Mouse (Mus musculus): ENCODE measurements around the gene Duxf3. TPM values are rescaled to one million over a fixed set of nuclear protein-coding genes. Genes with fewer than 3 reads are reported as not detected.
A peak's percentile ranks its signal among the peaks of the same experiment; 100 is the strongest.
"Not testable (repeated sequence)": the region's sequence is repeated elsewhere in the genome, so short reads cannot be mapped to it uniquely, and the experiment has no call there.

The Duxf3 gene
- total RNA-seq, 1 experiment: 2.7 TPM

GRCm38 (mm10) chr10:58223972-58224805, 8.3 kb downstream of the Duxf3 start:
- H3K36me3 ChIP-seq (ENCODE audit: control insufficient read depth, insufficient read depth, low read length, poor library complexity, severe bottlenecking); H3K4me1 ChIP-seq (ENCODE audit: control insufficient read depth in 2 of 2, insufficient read depth in 2 of 2, low read length in 2 of 2, poor library complexity in 1 of 2); in situ Hi-C loops (cut with MboI; ENCODE audit: low sequenced_read_pairs in 2 of 2, unreplicated experiment in 2 of 2); H3K9ac ChIP-seq (ENCODE audit: insufficient read depth, low read depth, low read length, poor library complexity, severe bottlenecking); H3K9me3 ChIP-seq (ENCODE audit: control insufficient read depth, insufficient read depth, low read depth, low read length); H3K4me3 ChIP-seq (ENCODE audit: insufficient read depth in 1 of 2, low read depth in 1 of 2, low read length in 2 of 2, poor library complexity in 1 of 2, severe bottlenecking in 1 of 2); H3K27ac ChIP-seq (ENCODE audit: insufficient read depth, low read depth, low read length, poor library complexity, severe bottlenecking); DNase-seq (ENCODE audit: low read depth, low spot score): not testable (repeated sequence)
- 0 out of 2 replicates have a peak, but pooled peaks have one; percentile 26 for TF ChIP-seq HCFC1 (IDR thresholded peaks at IDR 0.05; ENCODE audit: borderline replicate concordance, insufficient read depth, low read length)

- H3K9me3 ChIP-seq (ENCODE audit: control insufficient read depth, insufficient read depth, low read depth, low read length); H3K4me1 ChIP-seq (ENCODE audit: control insufficient read depth in 2 of 2, insufficient read depth in 2 of 2, low read length in 2 of 2, poor library complexity in 1 of 2); H3K36me3 ChIP-seq (ENCODE audit: control insufficient read depth, insufficient read depth, low read length, poor library complexity, severe bottlenecking); in situ Hi-C loops (cut with MboI; ENCODE audit: low sequenced_read_pairs in 2 of 2, unreplicated experiment in 2 of 2); DNase-seq (ENCODE audit: low read depth, low spot score); H3K4me3 ChIP-seq (ENCODE audit: insufficient read depth in 1 of 2, low read depth in 1 of 2, low read length in 2 of 2, poor library complexity in 1 of 2, severe bottlenecking in 1 of 2); H3K27ac ChIP-seq (ENCODE audit: insufficient read depth, low read depth, low read length, poor library complexity, severe bottlenecking); H3K9ac ChIP-seq (ENCODE audit: insufficient read depth, low read depth, low read length, poor library complexity, severe bottlenecking): not testable (repeated sequence)
Observed at GRCm38 (mm10) chr10:58223161-58223560, 9.3 kb downstream of the Duxf3 start.

GRCm38 (mm10) chr10:58221571-58221970, 10.9 kb downstream of the Duxf3 start:
- H3K36me3 ChIP-seq (ENCODE audit: control insufficient read depth, insufficient read depth, low read length, poor library complexity, severe bottlenecking); DNase-seq (ENCODE audit: low read depth, low spot score); H3K4me1 ChIP-seq (ENCODE audit: control insufficient read depth in 2 of 2, insufficient read depth in 2 of 2, low read length in 2 of 2, poor library complexity in 1 of 2); H3K9ac ChIP-seq (ENCODE audit: insufficient read depth, low read depth, low read length, poor library complexity, severe bottlenecking); H3K9me3 ChIP-seq (ENCODE audit: control insufficient read depth, insufficient read depth, low read depth, low read length); in situ Hi-C loops (cut with MboI; ENCODE audit: low sequenced_read_pairs in 2 of 2, unreplicated experiment in 2 of 2); H3K27ac ChIP-seq (ENCODE audit: insufficient read depth, low read depth, low read length, poor library complexity, severe bottlenecking); H3K4me3 ChIP-seq (ENCODE audit: insufficient read depth in 1 of 2, low read depth in 1 of 2, low read length in 2 of 2, poor library complexity in 1 of 2, severe bottlenecking in 1 of 2): not testable (repeated sequence)

GRCm38 (mm10) chr10:58220726-58221125, 11.7 kb downstream of the Duxf3 start:
- Histone ChIP-seq H3K27ac (ENCODE audit: insufficient read depth, low read depth, low read length, poor library complexity, severe bottlenecking) (no peak overlapping the region), H3K4me3 (ENCODE audit: insufficient read depth in 1 of 2, low read depth in 1 of 2, low read length in 2 of 2, poor library complexity in 1 of 2, severe bottlenecking in 1 of 2) (no peak overlapping the region), H3K9me3 (ENCODE audit: control insufficient read depth, insufficient read depth, low read depth, low read length) (no peaks in the 10 kb centered on the region), H3K36me3 (ENCODE audit: control insufficient read depth, insufficient read depth, low read length, poor library complexity, severe bottlenecking) (no peaks in the 10 kb centered on the region), H3K4me1 (ENCODE audit: control insufficient read depth in 2 of 2, insufficient read depth in 2 of 2, low read length in 2 of 2, poor library complexity in 1 of 2) (no peaks in the 10 kb centered on the region), H3K9ac (ENCODE audit: insufficient read depth, low read depth, low read length, poor library complexity, severe bottlenecking) (no peak overlapping the region)
- no peak for DNase-seq (ENCODE audit: low read depth, low spot score)
- in situ Hi-C loops (cut with MboI; ENCODE audit: low sequenced_read_pairs in 2 of 2, unreplicated experiment in 2 of 2): no loop called here
- no peak for TF ChIP-seq CHD2 (IDR thresholded peaks at IDR 0.05; ENCODE audit: low read depth, low read length)
- TF ChIP-seq ZC3H11A (IDR thresholded peaks at IDR 0.05; ENCODE audit: borderline replicate concordance, low read depth, low read length): no peak
- no peak for TF ChIP-seq ZNF384 (IDR thresholded peaks at IDR 0.05; ENCODE audit: low read depth, low read length)
- TF ChIP-seq HCFC1 (IDR thresholded peaks at IDR 0.05; ENCODE audit: borderline replicate concordance, insufficient read depth, low read length): no peak
- no peak for TF ChIP-seq MAFK (IDR thresholded peaks at IDR 0.05; ENCODE audit: insufficient read depth, low read depth, low read length)

GRCm38 (mm10) chr10:58217366-58217765, 15.1 kb downstream of the Duxf3 start:
- no peak overlapping the region for H3K4me3 ChIP-seq (ENCODE audit: insufficient read depth in 1 of 2, low read depth in 1 of 2, low read length in 2 of 2, poor library complexity in 1 of 2, severe bottlenecking in 1 of 2)
- no peak for DNase-seq (ENCODE audit: low read depth, low spot score)
- H3K4me1 ChIP-seq (ENCODE audit: control insufficient read depth in 2 of 2, insufficient read depth in 2 of 2, low read length in 2 of 2, poor library complexity in 1 of 2): no peaks in the 10 kb centered on the region
- in situ Hi-C loops (cut with MboI; ENCODE audit: low sequenced_read_pairs in 2 of 2, unreplicated experiment in 2 of 2): no loop called here
- no peak overlapping the region for H3K9ac ChIP-seq (ENCODE audit: insufficient read depth, low read depth, low read length, poor library complexity, severe bottlenecking)
- no peaks in the 10 kb centered on the region for H3K36me3 ChIP-seq (ENCODE audit: control insufficient read depth, insufficient read depth, low read length, poor library complexity, severe bottlenecking)
- no peak overlapping the region for H3K27ac ChIP-seq (ENCODE audit: insufficient read depth, low read depth, low read length, poor library complexity, severe bottlenecking)
- TF ChIP-seq HCFC1 (IDR thresholded peaks at IDR 0.05; ENCODE audit: borderline replicate concordance, insufficient read depth, low read length): no peak
- no peak for TF ChIP-seq ZC3H11A (IDR thresholded peaks at IDR 0.05; ENCODE audit: borderline replicate concordance, low read depth, low read length)
- no peak for TF ChIP-seq ZNF384 (IDR thresholded peaks at IDR 0.05; ENCODE audit: low read depth, low read length)
- no peak for TF ChIP-seq CHD2 (IDR thresholded peaks at IDR 0.05; ENCODE audit: low read depth, low read length)
- no peak for TF ChIP-seq MAFK (IDR thresholded peaks at IDR 0.05; ENCODE audit: insufficient read depth, low read depth, low read length)
- H3K9me3 ChIP-seq (ENCODE audit: control insufficient read depth, insufficient read depth, low read depth, low read length): no peaks in the 10 kb centered on the region
